Mouse (Mus musculus) E14TG2a.4 (cell line): ENCODE data around the gene Dscam.

Experiments
- CTCF ChIP-seq: conservative IDR thresholded peaks from 2 replicates; pipeline ENCODE4 v1.5.1; 2014; ENCODE audit warnings: low read length
- NANOG ChIP-seq: IDR thresholded peaks from 2 replicates; pipeline ENCODE4 v1.6.1; 2014; ENCODE audit warnings: borderline replicate concordance, low read length, mixed read lengths
- POU5F1 ChIP-seq: IDR thresholded peaks from 2 replicates; pipeline ENCODE4 v1.6.1; 2014; ENCODE audit warnings: low read length, borderline replicate concordance

- TF ChIP-seq CTCF, result no peak
- no peak for TF ChIP-seq NANOG
- TF ChIP-seq POU5F1, result no peak
These were observed 24.1 kb upstream of the Dscam start for GRCm38 (mm10) chr16:97194630-97195029.
